Mouse (Mus musculus) testis, adult 2 months (tissue): Measurements from ENCODE around the gene Bcl10. TPM values are rescaled to one million over a fixed set of nuclear protein-coding genes. Genes with fewer than 3 reads are reported as not detected.
"Not testable (repeated sequence)": the region's sequence is repeated elsewhere in the genome, so short reads cannot be mapped to it uniquely, and the experiment has no call there.

Experiments used
- H3K27ac ChIP-seq: fragments of 200-500 bp; 2 replicates; pipeline ENCODE4 v1.5.1; 2012; ENCODE audit warnings: low read depth, low read length; ENCODE audit not compliant: control insufficient read depth, insufficient read depth
- H3K27me3 ChIP-seq: fragments of 200-500 bp; 2 replicates; pipeline ENCODE4 v1.6.1; 2012; ENCODE audit warnings: mild to moderate bottlenecking, low read length, moderate library complexity; ENCODE audit not compliant: control insufficient read depth, insufficient read depth
- H3K36me3 ChIP-seq: fragments of 200-500 bp; 2 replicates; pipeline ENCODE4 v1.6.1; 2012; ENCODE audit warnings: mild to moderate bottlenecking, low read length; ENCODE audit not compliant: control insufficient read depth, insufficient read depth
- H3K4me1 ChIP-seq: fragments of 200-500 bp; 2 replicates; pipeline ENCODE4 v1.6.1; 2012; ENCODE audit warnings: low read length; ENCODE audit not compliant: control insufficient read depth, insufficient read depth
- H3K4me3 ChIP-seq: fragments of 200-500 bp; 2 replicates; pipeline ENCODE4 v1.5.1; 2012; ENCODE audit warnings: low read depth, mild to moderate bottlenecking, low read length, moderate library complexity, mixed read lengths; ENCODE audit not compliant: control insufficient read depth
- CTCF ChIP-seq: fragments of 200-500 bp; IDR thresholded peaks from 2 replicates; pipeline ENCODE4 v1.5.1; 2012; ENCODE audit warnings: low read depth, mild to moderate bottlenecking, inconsistent platforms, low read length, moderate library complexity; ENCODE audit not compliant: control insufficient read depth, insufficient read depth, insufficient replicate concordance
- POLR2A ChIP-seq: fragments of 200-500 bp; IDR thresholded peaks from 2 replicates; pipeline ENCODE4 v1.6.1; 2012; ENCODE audit warnings: low read depth, mild to moderate bottlenecking, inconsistent platforms, low read length, moderate library complexity; ENCODE audit not compliant: control insufficient read depth
- polyA plus RNA-seq: library from polyadenylated mRNA; depleted of rRNA; stranded (reverse); fragments of >200 nt; gene quantifications from 2 replicates; pipeline ENCODE4 v1.2.3, GENCODE M21; 2012

Gene Bcl10
- polyA plus RNA-seq, 1 experiment = 4.6 TPM

DNA sequence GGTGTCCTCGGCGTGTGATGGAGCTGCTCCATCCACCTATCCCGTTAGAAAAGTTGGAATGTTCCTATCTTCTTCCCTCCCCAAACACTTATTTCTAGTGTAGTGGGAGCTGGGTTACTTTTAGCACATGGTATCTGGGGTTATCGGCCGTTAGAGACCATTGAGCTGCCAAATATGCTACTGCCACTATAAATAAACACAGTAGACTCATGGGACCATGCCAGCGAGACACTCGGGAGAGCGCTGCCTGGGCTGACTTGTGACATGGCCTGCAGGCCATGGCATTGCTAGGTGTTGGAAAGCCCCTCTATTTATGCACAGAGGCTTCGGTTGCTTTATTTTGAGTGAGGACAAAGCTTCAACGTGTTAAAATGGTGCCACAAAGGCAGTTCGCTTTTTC is 24.9 kb upstream of the Bcl10 start:
- Histone ChIP-seq H3K27me3 (no peaks in the 10 kb centered on the region), H3K4me3 (no peak overlapping the region), H3K4me1 (no peaks in the 10 kb centered on the region), H3K27ac (no peak overlapping the region), H3K36me3 (no peaks in the 10 kb centered on the region)
- no peak for TF ChIP-seq CTCF
- no peak for TF ChIP-seq POLR2A

DNA sequence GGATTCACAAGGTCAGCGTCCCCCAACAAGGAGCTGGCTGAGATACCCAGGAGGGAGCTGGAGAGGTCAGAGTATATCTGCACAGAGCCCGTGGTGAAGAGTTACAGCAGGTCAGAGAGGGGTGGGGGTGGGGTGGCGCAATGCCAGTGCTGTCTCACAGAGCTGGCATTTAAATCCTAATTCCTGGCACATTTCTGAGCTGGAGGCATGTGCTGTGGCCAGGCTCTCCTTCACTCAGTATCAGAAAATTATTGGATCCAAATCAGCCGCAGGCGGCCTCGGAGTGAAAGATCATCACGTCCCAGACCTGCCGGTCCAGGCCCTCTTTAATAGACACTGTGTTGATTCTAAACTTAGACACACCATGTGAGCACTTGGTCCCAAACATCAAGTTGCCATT is 22.8 kb upstream of the Bcl10 start:
- no peak for TF ChIP-seq CTCF
- TF ChIP-seq POLR2A = no peak
- no peak overlapping the region for H3K27ac ChIP-seq
- H3K36me3 ChIP-seq = no peaks in the 10 kb centered on the region
- H3K4me3 ChIP-seq = no peak overlapping the region
- H3K27me3 ChIP-seq = no peaks in the 10 kb centered on the region
- H3K4me1 ChIP-seq = no peaks in the 10 kb centered on the region

DNA sequence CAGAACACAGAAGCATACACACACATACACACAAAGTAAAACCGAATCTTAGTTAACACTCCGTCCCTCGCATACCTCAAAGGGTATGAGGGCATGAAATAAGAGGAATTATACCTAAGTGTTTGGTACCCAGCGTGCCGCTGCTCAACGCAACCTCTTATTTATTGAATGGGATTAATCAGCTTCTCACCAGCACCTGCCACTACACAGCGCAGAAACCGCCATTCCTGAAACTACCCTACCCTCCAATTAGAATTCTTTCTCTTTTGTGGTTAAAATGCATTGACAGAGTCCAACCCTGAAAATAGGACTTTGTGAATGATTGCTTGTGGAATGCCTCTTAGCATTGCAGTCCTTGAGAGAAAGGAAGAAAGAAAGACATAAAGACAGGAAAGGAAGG is 19.1 kb upstream of the Bcl10 start:
- Histone ChIP-seq H3K4me3 (no peak overlapping the region), H3K27me3 (no peaks in the 10 kb centered on the region), H3K27ac (no peak overlapping the region), H3K36me3 (no peaks in the 10 kb centered on the region), H3K4me1 (no peaks in the 10 kb centered on the region; the same call in 1 of the 2 replicates)
- no peak for TF ChIP-seq POLR2A
- TF ChIP-seq CTCF = no peak

- Histone ChIP-seq H3K27me3 (no peaks in the 10 kb centered on the region), H3K27ac (no peak overlapping the region), H3K4me1 (no peaks in the 10 kb centered on the region; the same call in 1 of the 2 replicates), H3K4me3 (no peak overlapping the region), H3K36me3 (no peaks in the 10 kb centered on the region)
- no peak for TF ChIP-seq POLR2A
- TF ChIP-seq CTCF = no peak
Observed at GRCm38 (mm10) chr3:145904850-145905776, 17.5 kb upstream of the Bcl10 start.

GRCm38 (mm10) chr3:145906582-145906981 is 16.0 kb upstream of the Bcl10 start:
- H3K4me3 ChIP-seq = no peak overlapping the region
- TF ChIP-seq POLR2A (no peak), CTCF (no peak)
- H3K4me1 ChIP-seq = peaks cover 3% of the 10 kb centered on the region
- no peaks in the 10 kb centered on the region for H3K27me3 ChIP-seq
- H3K27ac ChIP-seq = no peak overlapping the region
- no peaks in the 10 kb centered on the region for H3K36me3 ChIP-seq

GRCm38 (mm10) chr3:145912512-145912911 is 10.1 kb upstream of the Bcl10 start:
- H3K27me3 ChIP-seq = no peaks in the 10 kb centered on the region
- H3K4me3 ChIP-seq = no peak overlapping the region
- no peak for TF ChIP-seq POLR2A
- TF ChIP-seq CTCF = no peak
- H3K4me1 ChIP-seq = peaks cover 3% of the 10 kb centered on the region
- no peaks in the 10 kb centered on the region for H3K36me3 ChIP-seq
- no peak overlapping the region for H3K27ac ChIP-seq

DNA sequence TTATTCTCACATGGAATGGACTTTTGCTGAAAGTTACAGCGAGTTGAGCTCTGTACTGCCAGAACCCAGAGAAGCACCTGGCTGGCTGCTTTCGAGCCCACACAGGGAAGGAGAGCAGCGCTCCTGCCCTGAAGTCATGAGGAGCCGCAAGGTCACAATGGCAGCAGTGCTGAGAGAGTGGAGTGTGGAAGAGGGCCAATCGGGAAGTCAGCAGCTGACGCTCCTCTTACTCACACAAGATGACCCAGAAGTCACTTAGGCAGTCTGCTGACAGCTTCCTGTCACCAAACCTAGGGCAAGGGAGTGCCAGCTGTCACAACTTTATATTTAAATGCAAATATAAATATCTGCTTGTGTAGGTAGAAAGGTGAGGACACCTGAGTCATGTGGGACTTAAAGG is 9.3 kb upstream of the Bcl10 start:
- H3K4me3 ChIP-seq = no peak overlapping the region
- H3K27ac ChIP-seq = no peak overlapping the region
- H3K4me1 ChIP-seq = peaks cover 3% of the 10 kb centered on the region
- no peaks in the 10 kb centered on the region for H3K27me3 ChIP-seq
- H3K36me3 ChIP-seq = no peaks in the 10 kb centered on the region
- no peak for TF ChIP-seq CTCF
- TF ChIP-seq POLR2A = no peak

- H3K36me3 ChIP-seq, H3K27me3 ChIP-seq, H3K4me3 ChIP-seq, H3K4me1 ChIP-seq, H3K27ac ChIP-seq: not testable (repeated sequence)
Observed at GRCm38 (mm10) chr3:145913942-145914341, 8.7 kb upstream of the Bcl10 start.
